Mouse (Mus musculus) limb, embryonic 14.5 days (tissue): ENCODE results near the gene Dact2. TPM values are rescaled to one million over a fixed set of nuclear protein-coding genes. Genes with fewer than 3 reads are reported as not detected.

ENCODE experiments used
- ATAC-seq: fragments of 200-750 bp; cut with Nextera tagmentation; 2 replicates; pipeline ENCODE4 v1.8.0; 2017; ENCODE audit warnings: low read depth, moderate number of reproducible peaks, moderate TSS enrichment; ENCODE audit not compliant: low FRiP score
- DNase-seq: peaks from one replicate; pipeline ENCODE4 v3.0.0-alpha.2; 2015; ENCODE audit warnings: low spot score
- H3K27ac ChIP-seq: fragments of 300-500 bp; sonication (generic); replicated peaks from 2 replicates; pipeline ENCODE4 v1.5.1; 2014; ENCODE audit warnings: low read depth, mild to moderate bottlenecking, low read length, moderate library complexity, mixed read lengths
- H3K27me3 ChIP-seq: fragments of 300-500 bp; sonication (generic); 2 replicates; pipeline ENCODE4 v1.6.1; 2014; ENCODE audit warnings: low read length, mixed read lengths; ENCODE audit not compliant: control insufficient read depth, insufficient read depth
- H3K36me3 ChIP-seq: fragments of 300-500 bp; sonication (generic); 2 replicates; pipeline ENCODE4 v1.6.1; 2014; ENCODE audit warnings: mild to moderate bottlenecking, low read length, moderate library complexity, mixed read lengths; ENCODE audit not compliant: control insufficient read depth, insufficient read depth
- H3K4me1 ChIP-seq: fragments of 300-500 bp; sonication (generic); 2 replicates; pipeline ENCODE4 v1.6.1; 2014; ENCODE audit warnings: antibody characterized with exemption, low read length, mixed read lengths; ENCODE audit not compliant: control insufficient read depth, insufficient read depth
- H3K4me2 ChIP-seq: fragments of 300-500 bp; sonication (generic); replicated peaks from 2 replicates; pipeline ENCODE4 v1.6.1; 2014; ENCODE audit warnings: low read depth, mild to moderate bottlenecking, low read length, moderate library complexity; ENCODE audit not compliant: severe bottlenecking
- H3K4me3 ChIP-seq: fragments of 300-500 bp; sonication (generic); replicated peaks from 2 replicates; pipeline ENCODE4 v1.5.1; 2014; ENCODE audit warnings: low read length
- H3K9ac ChIP-seq: fragments of 300-500 bp; sonication (generic); 2 replicates; pipeline ENCODE4 v1.6.1; 2014; ENCODE audit warnings: mild to moderate bottlenecking, low read depth, low read length, moderate library complexity; ENCODE audit not compliant: severe bottlenecking
- H3K9me3 ChIP-seq: fragments of 300-500 bp; sonication (generic); 2 replicates; pipeline ENCODE4 v1.6.1; 2016; ENCODE audit warnings: low read length; ENCODE audit not compliant: control insufficient read depth
- POLR2A ChIP-seq: fragments of 200-500 bp; IDR thresholded peaks from 2 replicates; pipeline ENCODE4 v1.8.0; 2012; ENCODE audit warnings: inconsistent platforms, mild to moderate bottlenecking, moderate library complexity, borderline replicate concordance; ENCODE audit not compliant: insufficient read depth, insufficient read length; ENCODE audit errors: extremely low read depth
- WGBS: fragments of 180-500 bp; shearing (Covaris S2); extraction: QIAGEN DNeasy Blood & Tissue Kit; methylation state at CpG from one replicate; pipeline ENCODE4 v1.1.7; 2014; 5-methylcytosine and 5-hydroxymethylcytosine counted together
- polyA plus RNA-seq, 2 experiments: library from polyadenylated mRNA; depleted of rRNA in 1 of 2; stranded (reverse) in 1 of 2; unstranded in 1 of 2; fragments of >200 nt; fragmentation: Nextera tagmentation in 1 of 2; extraction: Ambion mirVana in 1 of 2; gene quantifications; 2 replicates each; pipeline versions ENCODE4 v1.2.1 to v1.2.3; 2012 to 2014

Dact2 gene
- polyA plus RNA-seq, 2 experiments = 0.99 to 1.3 TPM

DNA sequence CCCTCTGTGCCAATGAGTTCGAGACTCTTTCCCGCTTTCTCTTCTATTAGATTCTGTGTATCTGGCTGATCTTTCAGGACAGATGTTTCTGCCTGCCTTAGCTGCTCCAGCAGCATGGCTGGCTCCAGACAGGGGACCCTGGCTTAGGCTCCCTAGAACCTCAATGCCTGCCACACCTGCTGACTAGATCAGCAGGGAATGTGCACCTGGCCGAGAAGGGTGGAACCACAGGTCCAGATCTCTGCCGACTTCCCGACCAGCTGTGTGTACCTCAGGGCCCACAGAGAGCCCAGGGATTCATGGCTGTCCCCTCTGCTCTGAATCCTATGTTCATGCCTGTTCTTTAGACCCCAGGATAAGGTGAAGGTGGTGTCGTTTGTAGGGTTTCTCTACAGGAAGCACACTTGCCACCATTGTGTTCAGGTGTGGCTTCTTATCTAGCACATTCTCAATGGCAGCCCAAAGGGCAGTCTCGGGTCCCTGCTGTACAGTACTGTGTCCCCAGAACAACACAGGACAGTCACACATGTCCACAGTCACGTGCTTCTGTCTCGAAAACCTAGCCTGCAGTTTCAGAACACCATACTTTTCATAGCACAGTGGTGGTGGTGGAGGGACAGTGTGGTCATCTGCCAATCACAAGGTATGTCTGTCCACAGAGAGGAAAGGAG is 22.0 kb upstream of the Dact2 start:
- Histone ChIP-seq H3K4me2 (no peak overlapping the region), H3K27ac (no peak overlapping the region), H3K4me3 (no peak overlapping the region), H3K27me3 (no peaks in the 10 kb centered on the region), H3K9me3 (no peaks in the 10 kb centered on the region), H3K4me1 (peaks cover 13% of the 10 kb centered on the region), H3K36me3 (no peaks in the 10 kb centered on the region), H3K9ac (no peak overlapping the region)
- DNase-seq (no peak), ATAC-seq (no peak)
- WGBS = 67% methylated on average over 9 of the region's 9 CpGs
- TF ChIP-seq POLR2A = no peak

DNA sequence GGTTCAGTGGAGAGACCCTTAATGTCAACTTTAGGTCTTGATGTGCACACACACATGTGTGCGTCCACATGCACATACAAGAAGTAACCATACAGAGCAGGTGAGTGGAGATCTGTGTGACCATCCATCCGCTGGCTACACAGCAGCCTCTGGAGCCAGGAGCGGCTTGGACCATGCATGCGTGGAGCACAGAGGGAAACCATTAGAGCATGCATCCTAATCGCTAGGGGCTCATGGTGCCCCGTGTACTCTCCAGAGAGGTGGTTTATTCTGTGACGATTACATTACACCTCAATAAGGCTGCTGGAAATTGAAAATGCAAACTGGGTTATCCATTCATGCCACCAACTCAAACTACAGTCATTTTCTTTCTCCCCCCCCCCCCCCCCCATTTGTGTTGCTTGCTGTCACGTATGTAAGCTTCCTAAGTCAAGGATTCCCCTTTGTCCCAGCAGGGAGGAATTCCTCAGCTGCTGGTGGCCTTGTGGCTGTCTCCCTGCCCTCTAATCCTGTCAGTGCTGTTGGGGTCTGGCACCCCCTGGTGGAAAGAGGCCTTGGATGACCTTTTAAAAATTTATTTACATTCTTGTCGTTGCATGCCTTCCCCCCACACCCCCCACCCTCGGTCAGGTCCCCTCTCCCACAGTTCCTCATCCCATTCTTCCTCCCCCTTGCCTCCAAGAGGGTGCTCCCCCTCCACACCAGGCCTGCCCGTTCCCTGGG is 17.9 kb upstream of the Dact2 start:
- Histone ChIP-seq H3K27me3 (no peaks in the 10 kb centered on the region), H3K4me1 (no peaks in the 10 kb centered on the region), H3K9ac (no peak overlapping the region), H3K27ac (no peak overlapping the region), H3K4me2 (no peak overlapping the region), H3K4me3 (no peak overlapping the region), H3K9me3 (no peaks in the 10 kb centered on the region), H3K36me3 (no peaks in the 10 kb centered on the region)
- ATAC-seq (no peak), DNase-seq (no peak)
- WGBS = 30% methylated on average over 11 of the region's 11 CpGs
- no peak for TF ChIP-seq POLR2A

DNA sequence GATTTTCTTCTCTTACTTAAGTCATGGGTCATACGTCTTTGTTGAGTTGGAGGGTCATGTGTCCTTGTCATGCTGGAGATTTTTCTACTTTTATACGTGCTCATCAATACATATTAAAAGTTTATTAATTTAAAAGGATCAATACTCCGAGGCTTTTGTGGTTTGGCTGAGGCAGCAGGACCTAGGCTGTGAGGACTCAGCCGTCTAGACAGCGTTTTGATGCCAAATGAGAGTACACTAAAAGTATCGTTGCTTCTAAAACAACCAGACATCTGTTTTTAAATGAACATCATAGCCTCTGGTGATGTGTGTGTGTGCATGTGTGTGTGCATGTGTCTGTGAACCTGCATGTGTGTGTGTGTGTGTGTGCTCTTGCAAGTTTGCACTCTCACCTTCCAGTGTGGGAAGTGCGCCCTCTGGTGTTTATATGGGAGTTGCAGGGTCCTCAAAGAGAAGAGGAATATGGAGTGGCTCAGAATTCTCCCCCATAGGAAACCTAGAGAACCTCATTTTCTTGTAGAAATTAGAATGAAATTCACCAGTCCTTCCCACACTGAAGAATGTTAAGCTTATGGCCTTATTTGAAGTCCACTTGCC is 16.6 kb upstream of the Dact2 start:
- Histone ChIP-seq H3K9ac (no peak overlapping the region), H3K27me3 (no peaks in the 10 kb centered on the region), H3K9me3 (no peaks in the 10 kb centered on the region), H3K36me3 (no peaks in the 10 kb centered on the region), H3K4me3 (no peak overlapping the region), H3K4me1 (no peaks in the 10 kb centered on the region), H3K27ac (no peak overlapping the region), H3K4me2 (no peak overlapping the region)
- no peak for TF ChIP-seq POLR2A
- ATAC-seq (no peak), DNase-seq (no peak)
- 64% methylated on average over 7 of the region's 7 CpGs for WGBS

DNA sequence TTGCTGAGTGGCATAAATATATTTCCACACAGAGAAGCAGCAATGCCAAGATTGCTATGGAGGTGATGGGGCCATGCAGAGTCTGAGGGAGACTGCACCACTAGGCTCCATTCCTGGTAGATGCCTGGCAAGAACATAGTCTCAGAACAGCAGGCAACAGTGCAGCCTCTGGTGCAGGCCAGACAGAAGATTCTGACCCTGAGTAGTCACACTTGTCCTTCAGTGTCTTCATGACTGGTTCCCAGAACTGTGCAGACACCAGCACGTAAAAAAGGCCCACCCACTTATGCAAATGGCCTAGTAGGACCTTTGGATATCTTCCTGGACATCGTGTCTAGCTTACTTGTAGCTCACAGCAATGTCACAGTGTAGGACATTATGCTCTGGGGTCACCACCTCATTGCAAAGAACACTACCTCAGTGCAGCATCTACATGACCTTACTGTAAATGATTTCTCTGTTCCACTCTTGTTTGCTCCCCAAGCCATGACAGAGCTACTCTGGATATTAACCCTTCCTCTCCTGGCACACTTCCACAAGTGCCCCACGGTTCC is 9.9 kb upstream of the Dact2 start:
- Histone ChIP-seq H3K27me3 (no peaks in the 10 kb centered on the region), H3K4me3 (no peak overlapping the region), H3K9ac (no peak overlapping the region), H3K36me3 (no peaks in the 10 kb centered on the region), H3K4me2 (no peak overlapping the region), H3K27ac (no peak overlapping the region), H3K4me1 (no peaks in the 10 kb centered on the region), H3K9me3 (no peaks in the 10 kb centered on the region)
- ATAC-seq (no peak), DNase-seq (no peak)
- WGBS = 68% methylated on average over 3 of the region's 3 CpGs
- no peak for TF ChIP-seq POLR2A

DNA sequence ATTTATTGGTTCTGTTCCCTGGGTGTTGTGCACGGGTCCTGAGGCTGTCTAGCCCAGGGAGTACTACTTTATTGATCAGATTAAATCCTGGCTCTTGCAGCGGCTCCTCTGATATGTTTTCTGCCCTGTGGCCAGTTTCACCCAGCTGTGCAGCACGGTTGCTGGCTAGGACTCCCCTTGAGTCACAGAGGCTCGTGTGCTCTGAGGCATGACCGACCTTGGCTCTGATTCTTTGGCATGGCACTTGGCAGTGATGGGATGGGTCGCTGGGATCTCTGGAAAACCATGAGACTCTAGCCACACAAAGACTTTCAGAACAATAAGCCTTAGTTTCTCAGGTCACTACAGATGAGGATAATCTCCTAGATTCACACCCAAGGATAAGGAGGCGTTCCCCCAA is 8.7 kb upstream of the Dact2 start:
- ATAC-seq (no peak), DNase-seq (no peak)
- H3K27me3 ChIP-seq = no peaks in the 10 kb centered on the region
- H3K9me3 ChIP-seq = no peaks in the 10 kb centered on the region
- no peak for TF ChIP-seq POLR2A
- no peaks in the 10 kb centered on the region for H3K36me3 ChIP-seq
- WGBS = 81% methylated on average over 7 of the region's 7 CpGs
- H3K9ac ChIP-seq = no peak overlapping the region
- no peak overlapping the region for H3K4me3 ChIP-seq
- H3K27ac ChIP-seq = no peak overlapping the region
- H3K4me1 ChIP-seq = no peaks in the 10 kb centered on the region
- no peak overlapping the region for H3K4me2 ChIP-seq
